In the genomic region with DNA sequence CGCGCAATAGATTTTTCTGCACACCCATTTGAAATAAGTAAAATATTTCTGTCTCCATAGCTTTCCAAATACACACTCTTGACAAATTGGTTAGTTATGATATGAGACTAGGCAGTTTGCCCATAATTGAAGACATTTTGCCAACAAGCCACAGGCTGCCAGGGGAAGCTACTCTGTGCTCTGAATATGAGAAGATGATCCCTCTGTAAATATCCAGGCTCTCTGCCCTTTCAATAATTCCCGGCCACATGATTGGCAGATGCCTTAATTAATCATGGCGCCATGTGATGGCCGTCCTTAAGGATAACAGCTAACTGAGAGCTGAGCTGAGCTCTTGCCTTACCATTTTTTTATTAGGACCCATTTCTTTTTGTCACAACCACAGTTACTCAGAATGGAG, we compare ENCODE assay signal across 10 mouse cellular contexts.
DNase-seq lines count a peak whose midpoint lies in the region; ATAC-seq and TF ChIP-seq lines count a peak whose summit lies in the region.
"Had no signal": no experiment of that assay in that cellular context is flagged by ENCODE, and none has a peak within 500 bp of the region (broad histone marks: within the 10 kb centered on the region; RNA-seq: fewer than 3 reads in every experiment).

No protein-coding gene starts in this region.

- peaks cover 2% of the 10 kb centered on the region; the same call in 1 of the 2 replicates for H3K36me3 ChIP-seq in heart, adult 2 months (ENCODE audit: control insufficient read depth, insufficient read depth, low read length)
- H3K36me3 ChIP-seq in kidney, embryonic 14.5 days (ENCODE audit: control insufficient read depth, insufficient read depth, low read length), result no peaks in the 10 kb centered on the region
- H3K36me3 ChIP-seq: hindbrain, embryonic 12.5 days; liver, embryonic 15.5 days had no signal

- H3K9ac ChIP-seq in heart, adult 2 months (ENCODE audit: low read depth, low read length), result no peak overlapping the region
- H3K9ac ChIP-seq in kidney, embryonic 14.5 days (ENCODE audit: low read depth, low read length), result no peak overlapping the region
- H3K9ac ChIP-seq: hindbrain, embryonic 12.5 days; liver, embryonic 15.5 days had no signal

- no peaks in the 10 kb centered on the region for H3K79me2 ChIP-seq in heart, adult 2 months (replicated peaks; ENCODE audit: control insufficient read depth, insufficient read depth, low read length)

- peak; percentile 20 to 41 for DNase-seq in heart, adult 2 months
- DNase-seq in heart, postnatal 25 days (ENCODE audit: low spot score), result no peak
- peak; percentile 34 for DNase-seq in MN1 (ENCODE audit: low spot score)
- DNase-seq in cerebellum, adult 2 months, result peak; percentile 26 to 52
- peak; percentile 44 for DNase-seq in layer of hippocampus, adult 11-12 months (ENCODE audit: low spot score)
- DNase-seq in yolk sac, embryonic 10.5 days (ENCODE audit: low spot score), result no peak
- DNase-seq in frontal cortex, postnatal 14 days (ENCODE audit: low spot score in 2 of 2), result no peak

- H3K4me3 ChIP-seq in heart, adult 2 months, result no peak overlapping the region
- no peak overlapping the region for H3K4me3 ChIP-seq in cerebellum, adult 2 months (replicated peaks; ENCODE audit: insufficient read depth, low read depth, low read length)
- H3K4me3 ChIP-seq in kidney, embryonic 14.5 days (ENCODE audit: low read length), result no peak overlapping the region
- H3K4me3 ChIP-seq: hindbrain, embryonic 12.5 days; liver, embryonic 15.5 days had no signal

- no peak for TF ChIP-seq CTCF in heart, adult 2 months (IDR thresholded peaks at IDR 0.05)
- no peak for TF ChIP-seq CTCF in cerebellum, adult 2 months (IDR thresholded peaks at IDR 0.05; ENCODE audit: borderline replicate concordance, insufficient read depth, low read depth, low read length)

- no peak overlapping the region for H3K4me2 ChIP-seq in kidney, embryonic 14.5 days (replicated peaks; ENCODE audit: low read depth, low read length)
- H3K4me2 ChIP-seq: hindbrain, embryonic 12.5 days; liver, embryonic 15.5 days had no signal

- WGBS in heart, adult 2 months, result 61% methylated on average over 5 of the region's 5 CpGs
- 32% methylated on average over 5 of the region's 5 CpGs for WGBS in cerebellum, adult 2 months
- WGBS in kidney, embryonic 14.5 days, result 94% methylated on average over 5 of the region's 5 CpGs

- no peaks in the 10 kb centered on the region for H3K27me3 ChIP-seq in heart, adult 2 months (ENCODE audit: control insufficient read depth, insufficient read depth, low read length)
- H3K27me3 ChIP-seq in cerebellum, adult 2 months (ENCODE audit: control insufficient read depth, insufficient read depth, low read length), result no peaks in the 10 kb centered on the region; the same call in 1 of the 2 replicates
- no peaks in the 10 kb centered on the region for H3K27me3 ChIP-seq in kidney, embryonic 14.5 days (ENCODE audit: control insufficient read depth, insufficient read depth, low read length)
- H3K27me3 ChIP-seq: hindbrain, embryonic 12.5 days; liver, embryonic 15.5 days had no signal

- no peak for ATAC-seq in kidney, embryonic 14.5 days (ENCODE audit: low FRiP score, low TSS enrichment)

- intact Hi-C loops in heart, adult 2 months (cut with DNase I), result no loop called here
- intact Hi-C loops in heart, postnatal 25 days (cut with DNase I), result loop anchor here (5.0 kb wide), 1 partner anchor 37 kb away; no protein-coding TSS in a partner anchor

- no peak for TF ChIP-seq EP300 in heart, adult 2 months (IDR thresholded peaks at IDR 0.05; ENCODE audit: insufficient read depth, low read depth, low read length)

- peaks cover 2% of the 10 kb centered on the region; the same call in 1 of the 2 replicates for H3K4me1 ChIP-seq in heart, adult 2 months (ENCODE audit: control insufficient read depth, insufficient read depth, low read length)
- H3K4me1 ChIP-seq in cerebellum, adult 2 months (ENCODE audit: control insufficient read depth, insufficient read depth, low read length), result no peaks in the 10 kb centered on the region
- no peaks in the 10 kb centered on the region for H3K4me1 ChIP-seq in kidney, embryonic 14.5 days (ENCODE audit: control insufficient read depth, insufficient read depth, low read length)
- H3K4me1 ChIP-seq: hindbrain, embryonic 12.5 days; liver, embryonic 15.5 days had no signal

- no peaks in the 10 kb centered on the region for H3K9me3 ChIP-seq in kidney, embryonic 14.5 days (ENCODE audit: control insufficient read depth, low read length)
- H3K9me3 ChIP-seq: hindbrain, embryonic 12.5 days; liver, embryonic 15.5 days had no signal

- no peak overlapping the region for H3K27ac ChIP-seq in heart, adult 2 months
- no peak overlapping the region for H3K27ac ChIP-seq in cerebellum, adult 2 months (ENCODE audit: insufficient read depth, low read length)
- H3K27ac ChIP-seq in kidney, embryonic 14.5 days (ENCODE audit: low read depth, low read length), result no peak overlapping the region
- H3K27ac ChIP-seq: hindbrain, embryonic 12.5 days; liver, embryonic 15.5 days had no signal

- no peak for TF ChIP-seq POLR2A in heart, adult 2 months (IDR thresholded peaks at IDR 0.05; ENCODE audit: insufficient read depth, low read depth, low read length)
- TF ChIP-seq POLR2A in cerebellum, adult 2 months (IDR thresholded peaks at IDR 0.05; ENCODE audit: borderline replicate concordance, insufficient read depth, low read length), result no peak

Comparison
In these comparisons a context has a peak if more than half of its experiments do, and no peak if none do; other contexts are left out.
1. DNase-seq: peak in heart, adult 2 months (2 of 2), MN1 (single experiment), cerebellum, adult 2 months (2 of 2) and layer of hippocampus, adult 11-12 months (single experiment); none in heart, postnatal 25 days (single experiment), yolk sac, embryonic 10.5 days (single experiment) and frontal cortex, postnatal 14 days (0 of 2).